Mouse (Mus musculus) liver, embryonic 11.5 days (tissue): ENCODE results near the gene Prdm2. TPM values are rescaled to one million over a fixed set of nuclear protein-coding genes. Genes with fewer than 3 reads are reported as not detected.

Experiments used
- ATAC-seq: fragments of 200-750 bp; cut with Nextera tagmentation; replicated peaks from 2 replicates; pipeline ENCODE4 v1.8.0; 2017; ENCODE audit warnings: moderate number of reproducible peaks, mild to moderate bottlenecking, moderate TSS enrichment, moderate library complexity; ENCODE audit not compliant: low FRiP score
- DNase-seq: peaks from one replicate; pipeline ENCODE4 v3.0.0-alpha.2; 2017; ENCODE audit warnings: low spot score
- H3K27ac ChIP-seq: fragments of 300-500 bp; sonication (generic); 2 replicates; pipeline ENCODE4 v1.5.1; 2014; ENCODE audit warnings: mild to moderate bottlenecking, low read depth, low read length, control low read depth
- H3K27me3 ChIP-seq: fragments of 300-500 bp; sonication (generic); replicated peaks from 2 replicates; pipeline ENCODE4 v1.6.1; 2014; ENCODE audit warnings: low read length, mixed read lengths; ENCODE audit not compliant: control insufficient read depth, insufficient read depth
- H3K36me3 ChIP-seq: fragments of 300-500 bp; sonication (generic); 2 replicates; pipeline ENCODE4 v1.6.1; 2014; ENCODE audit warnings: mild to moderate bottlenecking, low read length, moderate library complexity, mixed read lengths; ENCODE audit not compliant: control insufficient read depth, insufficient read depth
- H3K4me1 ChIP-seq: fragments of 300-500 bp; sonication (generic); replicated peaks from 2 replicates; pipeline ENCODE4 v1.6.1; 2014; ENCODE audit warnings: low read length, mixed read lengths; ENCODE audit not compliant: control insufficient read depth, insufficient read depth
- H3K4me2 ChIP-seq: fragments of 300-500 bp; sonication (generic); 2 replicates; pipeline ENCODE4 v1.6.1; 2014; ENCODE audit warnings: mild to moderate bottlenecking, control low read depth, moderate library complexity
- H3K4me3 ChIP-seq: fragments of 300-500 bp; sonication (generic); 2 replicates; pipeline ENCODE4 v1.5.1; 2014; ENCODE audit warnings: low read depth, low read length, control low read depth
- H3K9ac ChIP-seq: fragments of 300-500 bp; sonication (generic); 2 replicates; pipeline ENCODE4 v1.6.1; 2014; ENCODE audit warnings: low read depth, low read length, control low read depth
- H3K9me3 ChIP-seq: fragments of 300-500 bp; sonication (generic); 2 replicates; pipeline ENCODE4 v1.6.1; 2016; ENCODE audit warnings: low read length, inconsistent platforms, mixed read lengths; ENCODE audit not compliant: control insufficient read depth
- WGBS: fragments of 180-500 bp; shearing (Covaris S2); extraction: QIAGEN DNeasy Blood & Tissue Kit; methylation state at CpG from one replicate; pipeline ENCODE4 v1.1.7; 2014; 5-methylcytosine and 5-hydroxymethylcytosine counted together
- polyA plus RNA-seq: library from polyadenylated mRNA; unstranded; fragments of >200 nt; fragmentation: Nextera tagmentation; extraction: Ambion mirVana; gene quantifications from 2 replicates; pipeline ENCODE4 v1.2.1, GENCODE M21; 2014

The Prdm2 gene
- polyA plus RNA-seq, 1 experiment from 2014 or later: 8.3 TPM

GRCm38 (mm10) chr4:143239615-143240201 lies 26.9 kb upstream of the Prdm2 start:
- Histone ChIP-seq H3K9me3 (no peaks in the 10 kb centered on the region), H3K27ac (no peak overlapping the region), H3K4me1 (no peaks in the 10 kb centered on the region), H3K27me3 (no peaks in the 10 kb centered on the region), H3K36me3 (no peaks in the 10 kb centered on the region), H3K4me3 (no peak overlapping the region), H3K9ac (no peak overlapping the region), H3K4me2 (no peak overlapping the region)
- no peak for DNase-seq
- 67% methylated on average over 9 of the region's 9 CpGs for WGBS
- ATAC-seq: no peak; the same call in 1 of the 2 replicates

DNA sequence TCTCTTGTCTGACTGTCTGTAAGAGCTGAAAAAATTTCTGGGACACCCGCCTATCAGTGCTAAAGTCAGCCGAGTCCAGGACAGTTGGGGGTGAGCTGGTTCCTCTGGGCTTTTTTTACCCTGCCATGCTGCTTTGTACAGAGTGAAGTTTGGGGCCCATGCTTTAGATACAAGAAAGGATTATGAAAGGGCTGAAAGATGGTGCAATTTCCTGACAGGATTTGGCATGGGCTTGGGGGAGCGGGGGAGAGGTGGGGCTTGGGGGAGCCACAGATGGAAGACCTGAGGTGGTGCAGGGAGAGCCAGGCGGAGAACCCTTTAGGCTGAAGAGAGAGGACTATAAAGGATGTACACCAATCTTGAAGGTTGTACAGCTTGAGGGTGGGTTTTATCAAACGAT lies 26.3 kb upstream of the Prdm2 start:
- Histone ChIP-seq H3K4me3 (no peak overlapping the region), H3K36me3 (no peaks in the 10 kb centered on the region), H3K27me3 (no peaks in the 10 kb centered on the region), H3K9ac (no peak overlapping the region), H3K4me2 (no peak overlapping the region), H3K9me3 (no peaks in the 10 kb centered on the region), H3K27ac (no peak overlapping the region), H3K4me1 (no peaks in the 10 kb centered on the region)
- no peak for DNase-seq
- WGBS: 82% methylated on average over 5 of the region's 5 CpGs
- no peak for ATAC-seq

- Histone ChIP-seq H3K4me2 (peak overlapping the region; percentile 57), H3K27ac (no peak overlapping the region), H3K27me3 (no peaks in the 10 kb centered on the region), H3K36me3 (no peaks in the 10 kb centered on the region), H3K4me1 (no peaks in the 10 kb centered on the region), H3K9me3 (no peaks in the 10 kb centered on the region), H3K9ac (no peak overlapping the region), H3K4me3 (0 out of 2 replicates have a peak overlapping the region, but pooled peaks have one; percentile 14)
- 28% methylated on average over 23 of the region's 23 CpGs for WGBS
- no peak for ATAC-seq
- no peak for DNase-seq
These were observed 25.6 kb upstream of the Prdm2 start for GRCm38 (mm10) chr4:143238241-143239031.

DNA sequence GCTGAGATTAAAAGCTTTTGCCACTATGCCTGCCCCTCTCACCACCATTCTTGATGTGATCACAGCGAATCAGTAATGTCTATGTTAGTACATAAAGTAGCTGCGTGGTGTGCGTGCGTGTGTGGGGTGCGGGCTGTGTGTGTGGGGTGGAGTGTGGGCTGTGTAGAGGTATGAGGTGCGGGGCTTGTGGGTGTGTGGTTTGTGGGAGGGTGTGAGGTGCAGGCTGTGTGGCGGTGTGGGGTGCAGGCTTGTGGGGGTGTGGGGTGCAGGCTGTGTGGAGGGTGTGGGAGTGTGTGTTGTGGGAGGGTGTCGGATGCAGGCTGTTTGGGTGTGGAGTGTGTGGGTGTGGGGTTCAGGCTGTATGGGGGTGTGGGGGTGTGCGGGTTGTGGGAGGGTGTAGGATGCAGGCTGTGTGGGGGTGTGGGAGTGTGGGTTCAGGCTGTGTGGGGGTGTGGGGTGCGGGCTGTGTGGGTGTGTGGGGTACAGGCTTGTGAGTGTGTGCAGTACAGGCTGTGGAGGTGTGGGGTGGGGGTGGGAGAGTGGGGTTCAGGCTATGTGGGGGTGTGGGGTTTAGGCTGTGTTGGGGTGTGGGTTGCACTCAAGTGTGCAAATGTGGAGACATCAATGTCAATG lies 19.1 kb upstream of the Prdm2 start:
- no peaks in the 10 kb centered on the region for H3K4me1 ChIP-seq
- H3K4me2 ChIP-seq: no peak overlapping the region
- no peak overlapping the region for H3K27ac ChIP-seq
- ATAC-seq: peak; percentile 50
- H3K9ac ChIP-seq: no peak overlapping the region
- WGBS: 93% methylated on average over 10 of the region's 10 CpGs
- H3K36me3 ChIP-seq: no peaks in the 10 kb centered on the region
- DNase-seq: no peak
- no peaks in the 10 kb centered on the region for H3K27me3 ChIP-seq
- no peak overlapping the region for H3K4me3 ChIP-seq
- H3K9me3 ChIP-seq: no peaks in the 10 kb centered on the region

- Histone ChIP-seq H3K27ac (no peak overlapping the region), H3K36me3 (no peaks in the 10 kb centered on the region), H3K4me3 (no peak overlapping the region), H3K9ac (no peak overlapping the region), H3K4me1 (no peaks in the 10 kb centered on the region), H3K27me3 (no peaks in the 10 kb centered on the region), H3K9me3 (no peaks in the 10 kb centered on the region), H3K4me2 (no peak overlapping the region)
- ATAC-seq: no peak
- DNase-seq: no peak
- 81% methylated on average over 3 of the region's 3 CpGs for WGBS
These were observed 18.3 kb upstream of the Prdm2 start for GRCm38 (mm10) chr4:143231110-143231509.

DNA sequence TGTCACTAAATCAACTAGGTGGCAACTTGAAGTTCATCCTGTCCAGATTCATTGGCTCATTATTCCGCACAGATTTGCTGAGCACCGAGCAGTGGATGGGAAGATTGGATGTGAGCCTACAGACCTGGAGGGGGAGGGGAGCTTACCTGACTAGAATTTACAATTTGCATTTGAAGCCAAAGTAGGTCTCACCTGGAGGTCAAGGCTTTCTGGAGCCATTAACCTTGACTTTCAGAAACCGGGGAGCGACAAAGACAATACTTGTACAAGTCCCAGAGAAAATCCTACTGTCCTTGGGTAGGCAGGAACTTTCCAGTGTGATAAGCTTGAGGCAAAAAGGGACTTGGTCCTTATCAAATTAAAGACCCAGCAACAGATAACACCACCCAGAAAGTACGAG lies 15.2 kb upstream of the Prdm2 start:
- Histone ChIP-seq H3K4me2 (no peak overlapping the region), H3K4me1 (no peaks in the 10 kb centered on the region), H3K9ac (no peak overlapping the region), H3K27ac (no peak overlapping the region), H3K36me3 (no peaks in the 10 kb centered on the region), H3K4me3 (no peak overlapping the region), H3K27me3 (no peaks in the 10 kb centered on the region), H3K9me3 (no peaks in the 10 kb centered on the region)
- ATAC-seq: no peak
- DNase-seq: no peak
- 59% methylated on average over 5 of the region's 5 CpGs for WGBS

- no peaks in the 10 kb centered on the region for H3K27me3 ChIP-seq
- ATAC-seq: no peak
- no peak for DNase-seq
- H3K27ac ChIP-seq: no peak overlapping the region
- no peaks in the 10 kb centered on the region for H3K36me3 ChIP-seq
- 63% methylated on average over 9 of the region's 9 CpGs for WGBS
- no peak overlapping the region for H3K4me2 ChIP-seq
- H3K9ac ChIP-seq: no peak overlapping the region
- H3K4me1 ChIP-seq: no peaks in the 10 kb centered on the region
- no peaks in the 10 kb centered on the region for H3K9me3 ChIP-seq
- H3K4me3 ChIP-seq: no peak overlapping the region
These were observed 13.1 kb upstream of the Prdm2 start for GRCm38 (mm10) chr4:143225886-143226285.

GRCm38 (mm10) chr4:143219316-143219751 lies 6.5 kb upstream of the Prdm2 start:
- ATAC-seq: no peak
- H3K4me1 ChIP-seq: peaks cover 2% of the 10 kb centered on the region; the same call in 1 of the 2 replicates
- no peak overlapping the region for H3K4me2 ChIP-seq
- no peak overlapping the region for H3K27ac ChIP-seq
- H3K27me3 ChIP-seq: no peaks in the 10 kb centered on the region
- no peaks in the 10 kb centered on the region for H3K36me3 ChIP-seq
- WGBS: 53% methylated on average over 9 of the region's 9 CpGs
- H3K9me3 ChIP-seq: no peaks in the 10 kb centered on the region
- H3K4me3 ChIP-seq: no peak overlapping the region
- H3K9ac ChIP-seq: no peak overlapping the region
- no peak for DNase-seq
